Mouse (Mus musculus): ENCODE data around the gene Zwint. TPM values are rescaled to one million over a fixed set of nuclear protein-coding genes. Genes with fewer than 3 reads are reported as not detected.

Zwint gene
- 14.8 TPM for polyA plus RNA-seq (2015; fragmentation: Illumina TruSeq; extraction: RNeasy Lipid Tissue Mini Kit (QIAGEN cat#74804); ENCODE audit: insufficient read depth, low read depth, low replicate concordance)

DNA sequence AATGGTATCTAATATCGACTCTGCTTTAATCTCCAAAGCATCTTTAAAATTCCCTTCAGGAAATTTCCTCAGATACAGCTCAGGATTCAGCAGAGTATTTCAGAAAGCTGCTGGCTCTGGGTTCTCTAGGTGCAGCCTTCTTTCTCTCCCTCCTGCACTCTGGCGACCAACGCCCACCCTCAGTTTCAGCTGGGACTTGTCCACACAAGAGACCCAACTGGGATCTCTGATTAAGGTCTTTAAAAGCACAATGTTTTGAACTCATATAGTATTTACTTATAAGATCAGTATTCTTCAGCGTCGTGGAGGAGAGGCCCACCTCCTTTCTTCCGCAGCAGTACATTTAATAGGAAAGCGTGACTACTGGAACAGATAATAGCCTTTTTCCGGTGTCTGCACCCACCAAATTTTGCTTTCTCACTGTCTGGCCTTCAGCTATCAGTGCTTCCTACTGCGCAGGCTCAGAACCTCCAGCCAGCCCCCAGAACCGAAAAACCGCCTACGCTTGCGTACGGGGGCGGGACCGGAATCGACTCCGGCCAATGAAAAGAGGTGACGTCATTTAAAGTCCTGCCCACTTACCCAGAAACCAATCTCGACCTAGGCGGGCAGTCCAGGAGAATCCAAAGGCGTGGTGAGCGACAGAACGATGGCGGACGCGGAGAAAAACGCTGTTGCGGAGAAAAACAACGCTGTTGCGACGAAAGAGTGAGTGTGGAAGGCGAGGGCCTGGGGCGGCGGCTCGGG lies at the start of gene Zwint:
Gene Zwint, plus strand, starts transcription at position 576 of the 747 bp plus-strand sequence.

Measured in pancreas, adult 10 weeks (tissue).